Mouse (Mus musculus): Measurements from ENCODE around the gene Bex1.

- no peak for TF ChIP-seq POLR2A (IDR thresholded peaks at IDR 0.05; ENCODE audit: extremely low read depth, insufficient read depth, low read length)
- TF ChIP-seq CTCF (IDR thresholded peaks at IDR 0.05; ENCODE audit: extremely low read depth, insufficient read depth, low read length): no peak
Observed at GRCm38 (mm10) chrX:136216303-136216702, 990 bp upstream of the Bex1 start.

Measured in cortical plate, adult 2 months (tissue).